Mouse (Mus musculus) CD4-positive naive resting alpha-beta T cell, adult 76 days (primary cell): ENCODE results near the gene Parp6. TPM values are rescaled to one million over a fixed set of nuclear protein-coding genes. Genes with fewer than 3 reads are reported as not detected.

Experiments used
- total RNA-seq: library from RNA; stranded (reverse); gene quantifications from one replicate; pipeline ENCODE4 v1.2.4, GENCODE M21; 2023

Gene Parp6
- total RNA-seq = 65.6 TPM

DNA sequence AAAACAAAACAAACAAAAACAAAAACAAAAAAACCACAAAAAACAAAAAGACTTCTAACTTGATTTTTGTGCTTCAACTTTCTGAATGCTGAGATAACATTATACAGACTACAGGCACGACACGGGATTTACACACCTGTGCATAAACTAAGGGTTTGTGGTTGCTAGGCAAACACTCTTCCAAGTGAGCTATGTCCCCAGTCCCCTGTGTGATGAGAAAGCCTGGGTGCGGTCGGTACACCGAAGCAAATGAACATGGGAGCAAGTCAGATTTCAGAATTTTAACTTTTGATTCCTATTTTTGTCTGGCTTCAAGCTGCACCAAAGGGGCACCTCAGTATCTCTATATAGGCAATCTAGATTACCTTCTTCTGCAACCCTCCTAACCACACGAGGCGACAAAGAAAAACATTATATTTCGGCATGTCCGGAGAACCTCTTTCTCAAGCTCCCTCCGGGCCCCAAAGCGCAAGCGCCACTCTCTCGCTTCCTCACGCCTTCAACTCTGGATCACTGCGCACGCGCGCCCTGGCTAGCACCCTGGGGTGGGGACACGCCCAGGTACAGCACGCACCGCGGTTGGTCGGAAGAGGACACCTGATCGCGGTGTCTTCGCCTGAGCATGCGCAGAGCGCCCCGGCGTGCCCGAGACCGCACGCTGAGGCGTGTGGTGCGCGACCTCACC is at the start of gene Parp6:
TSS of gene Parp6 (plus strand) at position 663 of the 685 bp plus-strand sequence.

DNA sequence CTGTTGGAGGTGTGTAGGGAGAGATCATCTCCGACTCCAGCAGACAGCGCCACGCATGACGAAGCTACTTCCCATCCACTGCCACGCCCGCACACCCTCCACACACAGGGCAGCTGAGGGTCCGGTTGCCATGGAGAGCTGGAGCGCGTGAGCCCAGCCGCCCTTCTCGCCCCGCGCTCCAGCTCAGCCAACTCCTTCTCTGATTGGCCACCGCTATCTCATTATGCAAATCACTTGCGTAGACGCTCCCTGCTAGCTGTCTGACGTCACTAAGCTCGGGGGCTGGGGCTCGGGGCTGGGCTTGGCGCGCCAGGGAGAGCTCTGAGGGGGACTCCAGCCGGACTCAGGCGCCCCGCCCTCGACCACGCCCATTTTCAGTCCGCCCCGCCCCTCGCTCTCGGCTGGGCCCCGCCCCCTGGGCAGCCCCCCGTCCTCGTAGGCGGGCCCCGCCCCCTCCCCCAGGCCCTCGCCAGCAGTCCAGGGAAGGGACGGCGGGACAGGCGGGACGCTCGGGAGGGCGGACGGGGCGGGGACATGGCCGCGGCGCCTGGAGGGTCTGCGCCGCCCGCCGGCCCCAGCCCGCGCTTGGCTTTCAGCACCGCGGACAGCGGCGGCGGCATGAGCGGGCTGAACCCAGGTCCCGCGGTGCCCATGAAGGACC is 39.1 kb upstream of the Parp6 start, which contains the start of gene Celf6:
TSS of gene Celf6 (plus strand) at position 74 of the 661 bp plus-strand sequence.

DNA sequence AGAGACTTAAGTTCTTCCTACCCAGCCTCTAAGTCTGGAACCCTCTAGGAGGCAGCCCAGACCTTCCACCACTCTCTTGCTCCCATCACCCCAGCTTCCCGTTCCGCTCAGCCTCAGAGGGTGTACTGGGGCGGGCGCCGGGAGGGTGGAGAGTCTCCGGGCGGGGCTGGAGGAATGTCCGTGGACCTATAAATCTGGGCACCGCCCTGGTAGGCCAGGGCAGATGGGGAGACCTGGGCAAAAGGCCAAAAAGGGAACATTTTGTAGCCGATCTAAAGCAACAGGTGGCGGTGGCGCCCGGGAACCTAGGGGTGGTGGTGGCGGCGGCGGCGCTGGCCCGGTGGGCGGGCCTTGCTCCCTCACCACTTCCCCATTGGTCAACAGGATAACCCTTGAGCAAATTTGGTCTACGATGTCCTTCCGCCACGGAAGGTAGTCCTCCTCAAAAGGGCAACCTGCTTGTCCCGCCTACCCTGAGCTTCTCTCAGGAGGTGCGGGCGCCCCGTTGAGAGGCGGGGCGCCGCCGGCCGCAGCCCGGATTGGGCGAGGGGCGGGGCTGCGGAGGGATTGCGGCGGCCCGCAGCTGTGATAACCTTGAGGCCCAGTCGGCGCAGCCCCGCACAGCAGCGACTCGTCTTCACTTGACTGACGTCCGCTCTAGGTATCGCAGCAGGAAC is 39.0 kb downstream of the Parp6 start, which contains the start of gene Pkm:
TSS of gene Pkm (plus strand) at position 411 of the 677 bp plus-strand sequence.

DNA sequence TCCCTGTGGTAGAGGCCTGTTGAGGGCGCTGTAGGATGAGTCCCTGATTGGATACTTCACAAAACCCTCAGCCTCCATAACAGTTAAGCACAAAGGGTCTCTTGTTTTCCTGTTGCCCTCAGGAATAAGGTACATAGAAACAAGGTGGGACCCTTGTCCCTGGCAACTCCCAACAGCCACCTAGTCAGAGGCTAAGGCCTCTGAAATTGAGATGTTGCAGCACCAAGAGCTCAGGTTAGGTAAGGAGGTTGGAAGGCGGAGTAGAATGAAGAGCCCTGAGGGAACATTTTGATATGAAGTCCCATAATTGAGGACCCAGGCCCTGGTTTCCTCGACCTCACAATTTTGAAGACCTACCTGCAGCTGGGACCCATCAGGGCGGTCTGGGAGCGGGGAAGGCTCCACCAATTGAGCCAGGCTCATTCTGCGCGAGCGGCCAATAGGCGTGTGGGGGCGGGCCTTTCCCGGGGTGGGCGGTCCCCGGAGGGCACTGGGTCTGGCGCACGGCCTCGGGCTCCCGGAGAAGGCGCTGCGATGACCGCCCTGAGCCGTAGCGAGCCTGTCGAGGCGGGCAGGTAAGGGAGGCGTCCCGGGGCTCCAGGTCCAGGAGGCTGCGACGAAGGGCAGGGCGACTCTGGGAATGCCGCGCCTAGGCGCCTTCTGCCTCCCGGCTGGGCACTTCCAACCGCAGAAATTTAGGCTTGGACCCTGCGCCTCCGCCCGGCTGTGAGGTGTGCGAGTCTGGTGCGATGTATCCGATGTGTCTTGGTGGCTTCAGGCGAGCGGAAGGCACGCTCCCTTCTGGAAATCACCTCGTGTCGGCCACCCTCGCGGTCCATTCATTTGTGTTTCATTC is 62.8 kb downstream of the Parp6 start, which contains the start of gene Gramd2:
TSS of gene Gramd2 (plus strand) at position 467 of the 856 bp plus-strand sequence.

Other genes with a start within 250 kb of the Parp6 start
- 222 TPM for gene Arih1, start 130.7 kb upstream of the Parp6 start, total RNA-seq
- 34.6 TPM for gene Hexa, start 77.7 kb upstream of the Parp6 start, total RNA-seq
- gene Tmem202, start 77.4 kb upstream of the Parp6 start, total RNA-seq = not detected
- gene Celf6, start 39.4 kb upstream of the Parp6 start, total RNA-seq = not detected
- gene Pkm, start 39.1 kb downstream of the Parp6 start, total RNA-seq = 408 TPM
- not detected for gene Gramd2, start 62.9 kb downstream of the Parp6 start, total RNA-seq
- 1.3 TPM for gene Senp8, start 133.4 kb downstream of the Parp6 start, total RNA-seq
- 16.4 TPM for gene Myo9a, start 133.6 kb downstream of the Parp6 start, total RNA-seq